Mouse (Mus musculus): ENCODE results near the gene Ccdc121. TPM values are rescaled to one million over a fixed set of nuclear protein-coding genes. Genes with fewer than 3 reads are reported as not detected.

Gene Ccdc121
- total and polyA plus RNA-seq, 3 experiments = 0.05 TPM; not detected in 2

DNA sequence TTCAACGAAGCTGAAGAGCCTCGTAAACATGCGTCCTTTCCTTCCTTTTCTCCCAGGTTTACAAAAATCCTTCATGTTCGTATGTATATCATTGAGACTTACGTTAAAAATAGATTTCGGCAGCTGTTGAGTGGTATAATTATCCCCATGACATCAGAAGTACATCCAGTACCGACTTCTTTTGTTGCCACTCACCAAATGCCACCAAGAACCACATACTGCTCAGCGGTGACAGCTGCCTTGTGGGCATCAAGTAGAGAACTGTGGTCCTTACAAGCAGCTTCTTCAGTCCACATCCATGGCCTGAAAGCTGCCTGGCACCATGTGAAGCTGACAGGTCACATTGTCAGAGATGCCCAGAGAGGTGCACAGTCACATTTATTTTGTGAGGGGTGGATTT lies 38.7 kb upstream of the Ccdc121 start:
- TF ChIP-seq GATA1 (IDR thresholded peaks at IDR 0.05; ENCODE audit: borderline replicate concordance, low read length) = no peak
- no peak for TF ChIP-seq CTCF (IDR thresholded peaks at IDR 0.05; ENCODE audit: low read depth, low read length)
- TF ChIP-seq POLR2AphosphoS5 (IDR thresholded peaks at IDR 0.05; ENCODE audit: insufficient replicate concordance, low read depth, low read length) = no peak
- TF ChIP-seq TAL1 (conservative IDR thresholded peaks at IDR 0.05; ENCODE audit: low read depth, low read length) = no peak
- TF ChIP-seq GATA2 (IDR thresholded peaks at IDR 0.05; ENCODE audit: borderline replicate concordance, low read depth, low read length) = no peak
- H3K4me1 ChIP-seq (ENCODE audit: insufficient read depth, low read depth, low read length) = no peaks in the 10 kb centered on the region
- no peaks in the 10 kb centered on the region for H3K9me3 ChIP-seq (replicated peaks)
- ATAC-seq (ENCODE audit: extremely low read depth, insufficient number of reproducible peaks, low FRiP score, poor library complexity, severe bottlenecking) (no peak), DNase-seq (ENCODE audit: low spot score) (no peak)
- H3K4me3 ChIP-seq (ENCODE audit: low read depth, low read length) = no peak overlapping the region
- no peaks in the 10 kb centered on the region for H3K36me3 ChIP-seq (replicated peaks)
- peaks cover 4% of the 10 kb centered on the region; the same call in 1 of the 2 replicates for H3K27me3 ChIP-seq (ENCODE audit: insufficient read depth, low read length)

GRCm38 (mm10) chr1:181545044-181545772 lies 34.0 kb upstream of the Ccdc121 start:
- Histone ChIP-seq H3K4me1 (ENCODE audit: insufficient read depth, low read depth, low read length) (no peaks in the 10 kb centered on the region), H3K36me3 (replicated peaks) (no peaks in the 10 kb centered on the region), H3K4me3 (ENCODE audit: low read depth, low read length) (no peak overlapping the region), H3K27me3 (ENCODE audit: insufficient read depth, low read length) (peaks cover 6% of the 10 kb centered on the region), H3K9me3 (replicated peaks) (no peaks in the 10 kb centered on the region)
- DNase-seq (ENCODE audit: low spot score) = peak; percentile 73
- TF ChIP-seq CTCF (IDR thresholded peaks at IDR 0.05; ENCODE audit: low read depth, low read length) (peak; percentile 89), POLR2AphosphoS5 (IDR thresholded peaks at IDR 0.05; ENCODE audit: insufficient replicate concordance, low read depth, low read length) (no peak)
- ATAC-seq (ENCODE audit: extremely low read depth, insufficient number of reproducible peaks, low FRiP score, poor library complexity, severe bottlenecking) = peak; percentile 62

DNA sequence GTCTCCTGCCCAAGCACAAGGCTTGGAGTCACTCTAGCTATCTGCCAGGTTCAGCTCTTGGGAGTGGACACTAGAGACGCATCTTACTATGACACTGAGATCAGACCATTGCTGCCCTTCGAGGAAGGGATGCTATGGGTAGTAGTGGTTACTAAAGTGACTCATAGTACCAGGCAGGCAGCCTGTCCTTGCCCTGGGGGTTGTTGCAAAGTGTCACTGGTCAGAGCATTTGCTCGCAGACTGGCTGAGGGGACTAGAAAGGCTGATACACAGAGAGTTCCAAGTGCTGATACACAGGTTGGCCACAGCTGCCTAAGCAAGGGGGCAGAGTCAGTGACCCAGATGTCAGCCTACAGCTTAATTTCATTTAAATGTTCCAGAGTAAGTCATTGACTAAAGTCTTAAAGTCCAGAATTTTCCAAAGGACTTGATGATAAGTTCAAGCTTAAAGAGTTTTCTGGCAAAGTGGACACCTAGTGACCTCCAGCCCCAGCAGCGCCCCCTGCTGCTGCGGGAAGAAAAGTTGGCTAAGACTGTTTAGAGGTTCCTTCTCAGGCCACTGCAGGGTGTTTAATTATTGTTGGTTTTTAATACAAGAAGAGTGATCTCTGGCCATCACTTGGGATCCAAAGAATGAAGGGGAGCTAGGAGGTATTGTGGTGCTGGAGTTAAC lies 32.6 kb upstream of the Ccdc121 start:
- H3K9me3 ChIP-seq (replicated peaks) = no peaks in the 10 kb centered on the region
- no peaks in the 10 kb centered on the region for H3K36me3 ChIP-seq (replicated peaks)
- TF ChIP-seq GATA2 (IDR thresholded peaks at IDR 0.05; ENCODE audit: borderline replicate concordance, low read depth, low read length) = no peak
- TF ChIP-seq TAL1 (conservative IDR thresholded peaks at IDR 0.05; ENCODE audit: low read depth, low read length) = no peak
- TF ChIP-seq POLR2AphosphoS5 (IDR thresholded peaks at IDR 0.05; ENCODE audit: insufficient replicate concordance, low read depth, low read length) = no peak
- TF ChIP-seq GATA1 (IDR thresholded peaks at IDR 0.05; ENCODE audit: borderline replicate concordance, low read length) = no peak
- no peak for TF ChIP-seq CTCF (IDR thresholded peaks at IDR 0.05; ENCODE audit: low read depth, low read length)
- no peaks in the 10 kb centered on the region for H3K4me1 ChIP-seq (ENCODE audit: insufficient read depth, low read depth, low read length)
- no peak overlapping the region for H3K4me3 ChIP-seq (ENCODE audit: low read depth, low read length)
- ATAC-seq (ENCODE audit: extremely low read depth, insufficient number of reproducible peaks, low FRiP score, poor library complexity, severe bottlenecking) (no peak), DNase-seq (ENCODE audit: low spot score) (no peak)
- peaks cover 6% of the 10 kb centered on the region for H3K27me3 ChIP-seq (ENCODE audit: insufficient read depth, low read length)

GRCm38 (mm10) chr1:181539846-181540769 lies 28.9 kb upstream of the Ccdc121 start:
- peaks cover 10% of the 10 kb centered on the region for H3K27me3 ChIP-seq (ENCODE audit: insufficient read depth, low read length)
- no peak for ATAC-seq (ENCODE audit: extremely low read depth, insufficient number of reproducible peaks, low FRiP score, poor library complexity, severe bottlenecking)
- TF ChIP-seq GATA2 (IDR thresholded peaks at IDR 0.05; ENCODE audit: borderline replicate concordance, low read depth, low read length) = no peak
- no peak for TF ChIP-seq CTCF (IDR thresholded peaks at IDR 0.05; ENCODE audit: low read depth, low read length)
- TF ChIP-seq GATA1 (IDR thresholded peaks at IDR 0.05; ENCODE audit: borderline replicate concordance, low read length) = no peak
- TF ChIP-seq POLR2AphosphoS5 (IDR thresholded peaks at IDR 0.05; ENCODE audit: insufficient replicate concordance, low read depth, low read length) = no peak
- no peak for TF ChIP-seq TAL1 (conservative IDR thresholded peaks at IDR 0.05; ENCODE audit: low read depth, low read length)

GRCm38 (mm10) chr1:181537627-181538525 lies 26.6 kb upstream of the Ccdc121 start:
- no peaks in the 10 kb centered on the region for H3K9me3 ChIP-seq (replicated peaks)
- no peak overlapping the region for H3K4me3 ChIP-seq (ENCODE audit: low read depth, low read length)
- H3K27me3 ChIP-seq (ENCODE audit: insufficient read depth, low read length) = peaks cover 6% of the 10 kb centered on the region; the same call in 1 of the 2 replicates
- TF ChIP-seq GATA2 (IDR thresholded peaks at IDR 0.05; ENCODE audit: borderline replicate concordance, low read depth, low read length) (no peak), CTCF (IDR thresholded peaks at IDR 0.05; ENCODE audit: low read depth, low read length) (no peak), POLR2AphosphoS5 (IDR thresholded peaks at IDR 0.05; ENCODE audit: insufficient replicate concordance, low read depth, low read length) (no peak), TAL1 (conservative IDR thresholded peaks at IDR 0.05; ENCODE audit: low read depth, low read length) (no peak), GATA1 (IDR thresholded peaks at IDR 0.05; ENCODE audit: borderline replicate concordance, low read length) (no peak)
- DNase-seq (ENCODE audit: low spot score) = no peak
- no peaks in the 10 kb centered on the region for H3K36me3 ChIP-seq (replicated peaks)
- no peaks in the 10 kb centered on the region for H3K4me1 ChIP-seq (ENCODE audit: insufficient read depth, low read depth, low read length)
- no peak for ATAC-seq (ENCODE audit: extremely low read depth, insufficient number of reproducible peaks, low FRiP score, poor library complexity, severe bottlenecking)

More at GRCm38 (mm10) chr1:181539846-181540769, 28.9 kb upstream of the Ccdc121 start:
- no peaks in the 10 kb centered on the region for H3K9me3 ChIP-seq (replicated peaks)
- no peaks in the 10 kb centered on the region for H3K4me1 ChIP-seq (ENCODE audit: insufficient read depth, low read depth, low read length)
- no peak overlapping the region for H3K4me3 ChIP-seq (ENCODE audit: low read depth, low read length)
- no peaks in the 10 kb centered on the region for H3K36me3 ChIP-seq (replicated peaks)
- DNase-seq (ENCODE audit: low spot score) = no peak
